Mouse (Mus musculus): ENCODE results near the gene Prrt1. TPM values are rescaled to one million over a fixed set of nuclear protein-coding genes. Genes with fewer than 3 reads are reported as not detected.

The Prrt1 gene
- polyA plus RNA-seq, 1 experiment from 2014 or later, result 2.1 TPM

- H3K27ac ChIP-seq (ENCODE audit: low read length), result peak overlapping the region; percentile 58
- H3K36me3 ChIP-seq (ENCODE audit: control insufficient read depth, insufficient read depth), result no peaks in the 10 kb centered on the region
- no peaks in the 10 kb centered on the region for H3K27me3 ChIP-seq (ENCODE audit: control insufficient read depth, insufficient read depth, low read length)
- 74% methylated on average over 3 of the region's 3 CpGs for WGBS
- no peak for ATAC-seq (replicated peaks; ENCODE audit: extremely low read depth, insufficient read depth, low FRiP score)
- no peaks in the 10 kb centered on the region for H3K9me3 ChIP-seq (replicated peaks; ENCODE audit: control insufficient read depth, low read length)
- no peak overlapping the region for H3K4me3 ChIP-seq (ENCODE audit: low read length)
- H3K4me1 ChIP-seq (ENCODE audit: control insufficient read depth, insufficient read depth, low read length), result peaks cover 42% of the 10 kb centered on the region
- H3K4me2 ChIP-seq (ENCODE audit: low read depth, low read length), result peak overlapping the region; percentile 100
- H3K9ac ChIP-seq (ENCODE audit: low read length), result no peak overlapping the region
Measured at GRCm38 (mm10) chr17:34588767-34589166, 40.6 kb upstream of the Prrt1 start.

GRCm38 (mm10) chr17:34589206-34589605 is 40.1 kb upstream of the Prrt1 start:
- Histone ChIP-seq H3K27ac (ENCODE audit: low read length) (peak overlapping the region; percentile 88), H3K9ac (ENCODE audit: low read length) (no peak overlapping the region), H3K4me2 (ENCODE audit: low read depth, low read length) (peak overlapping the region; percentile 100), H3K9me3 (replicated peaks; ENCODE audit: control insufficient read depth, low read length) (no peaks in the 10 kb centered on the region), H3K27me3 (ENCODE audit: control insufficient read depth, insufficient read depth, low read length) (no peaks in the 10 kb centered on the region), H3K36me3 (ENCODE audit: control insufficient read depth, insufficient read depth) (no peaks in the 10 kb centered on the region), H3K4me1 (ENCODE audit: control insufficient read depth, insufficient read depth, low read length) (peaks cover 47% of the 10 kb centered on the region), H3K4me3 (ENCODE audit: low read length) (peak overlapping the region; percentile 87)
- ATAC-seq (replicated peaks; ENCODE audit: extremely low read depth, insufficient read depth, low FRiP score), result no peak
- 38% methylated on average over 7 of the region's 7 CpGs for WGBS

- H3K9ac ChIP-seq (ENCODE audit: low read length), result peak within 1 kb of the TSS; percentile 79
- peak within 1 kb of the TSS; percentile 100 for H3K4me2 ChIP-seq (ENCODE audit: low read depth, low read length)
- ATAC-seq (replicated peaks; ENCODE audit: extremely low read depth, insufficient read depth, low FRiP score), result no peak
- peaks cover 49% of the 10 kb centered on the region for H3K4me1 ChIP-seq (ENCODE audit: control insufficient read depth, insufficient read depth, low read length)
- no peaks in the 10 kb centered on the region for H3K27me3 ChIP-seq (ENCODE audit: control insufficient read depth, insufficient read depth, low read length)
- H3K9me3 ChIP-seq (replicated peaks; ENCODE audit: control insufficient read depth, low read length), result no peaks in the 10 kb centered on the region
- H3K36me3 ChIP-seq (ENCODE audit: control insufficient read depth, insufficient read depth), result 0 out of 2 replicates have a peak, but pooled peaks cover 3% of the 10 kb centered on the region
- peak within 1 kb of the TSS; percentile 87 for H3K4me3 ChIP-seq (ENCODE audit: low read length)
- 30% methylated on average over 7 of the region's 7 CpGs for WGBS
- peak within 1 kb of the TSS; percentile 88 for H3K27ac ChIP-seq (ENCODE audit: low read length)
Measured at GRCm38 (mm10) chr17:34589681-34590101, 39.6 kb upstream of the Prrt1 start, which contains the start of gene Gpsm3. TSS of gene Gpsm3 (plus strand) at chr17:34589806.

GRCm38 (mm10) chr17:34590154-34590987 is 39.0 kb upstream of the Prrt1 start:
- Histone ChIP-seq H3K36me3 (ENCODE audit: control insufficient read depth, insufficient read depth) (peaks cover 6% of the 10 kb centered on the region; the same call in 1 of the 2 replicates), H3K4me3 (ENCODE audit: low read length) (peak overlapping the region; percentile 87), H3K27me3 (ENCODE audit: control insufficient read depth, insufficient read depth, low read length) (no peaks in the 10 kb centered on the region), H3K9me3 (replicated peaks; ENCODE audit: control insufficient read depth, low read length) (no peaks in the 10 kb centered on the region), H3K4me2 (ENCODE audit: low read depth, low read length) (peak overlapping the region; percentile 100), H3K27ac (ENCODE audit: low read length) (peak overlapping the region; percentile 88), H3K9ac (ENCODE audit: low read length) (peak overlapping the region; percentile 79), H3K4me1 (ENCODE audit: control insufficient read depth, insufficient read depth, low read length) (peaks cover 49% of the 10 kb centered on the region)
- no peak for ATAC-seq (replicated peaks; ENCODE audit: extremely low read depth, insufficient read depth, low FRiP score)
- WGBS, result 67% methylated on average over 15 of the region's 15 CpGs

GRCm38 (mm10) chr17:34591029-34591993 is 38.0 kb upstream of the Prrt1 start, which contains the start of gene Pbx2:
TSS of gene Pbx2 (plus strand) at chr17:34591266.
- peak within 1 kb of the TSS; percentile 87 for H3K4me3 ChIP-seq (ENCODE audit: low read length)
- no peaks in the 10 kb centered on the region for H3K27me3 ChIP-seq (ENCODE audit: control insufficient read depth, insufficient read depth, low read length)
- peaks cover 48% of the 10 kb centered on the region for H3K4me1 ChIP-seq (ENCODE audit: control insufficient read depth, insufficient read depth, low read length)
- H3K4me2 ChIP-seq (ENCODE audit: low read depth, low read length), result peak within 1 kb of the TSS; percentile 100
- H3K9ac ChIP-seq (ENCODE audit: low read length), result peak within 1 kb of the TSS; percentile 98
- H3K27ac ChIP-seq (ENCODE audit: low read length), result peak within 1 kb of the TSS; percentile 88
- peaks cover 13% of the 10 kb centered on the region for H3K36me3 ChIP-seq (ENCODE audit: control insufficient read depth, insufficient read depth)
- H3K9me3 ChIP-seq (replicated peaks; ENCODE audit: control insufficient read depth, low read length), result no peaks in the 10 kb centered on the region
- 9% methylated on average over 21 of the region's 21 CpGs for WGBS
- ATAC-seq (replicated peaks; ENCODE audit: extremely low read depth, insufficient read depth, low FRiP score), result no peak

- peak overlapping the region; percentile 100 for H3K4me2 ChIP-seq (ENCODE audit: low read depth, low read length)
- peak; percentile 34 for ATAC-seq (replicated peaks; ENCODE audit: extremely low read depth, insufficient read depth, low FRiP score)
- H3K9ac ChIP-seq (ENCODE audit: low read length), result peak overlapping the region; percentile 98
- peaks cover 13% of the 10 kb centered on the region for H3K36me3 ChIP-seq (ENCODE audit: control insufficient read depth, insufficient read depth)
- WGBS, result 0% methylated on average over 15 of the region's 35 CpGs
- no peaks in the 10 kb centered on the region for H3K27me3 ChIP-seq (ENCODE audit: control insufficient read depth, insufficient read depth, low read length)
- H3K4me3 ChIP-seq (ENCODE audit: low read length), result peak overlapping the region; percentile 87
- H3K9me3 ChIP-seq (replicated peaks; ENCODE audit: control insufficient read depth, low read length), result no peaks in the 10 kb centered on the region
- H3K4me1 ChIP-seq (ENCODE audit: control insufficient read depth, insufficient read depth, low read length), result peaks cover 47% of the 10 kb centered on the region
- peak overlapping the region; percentile 88 for H3K27ac ChIP-seq (ENCODE audit: low read length)
Measured at GRCm38 (mm10) chr17:34591994-34592375, 37.3 kb upstream of the Prrt1 start.

GRCm38 (mm10) chr17:34592581-34593549 is 36.5 kb upstream of the Prrt1 start:
- WGBS, result 2% methylated on average over 27 of the region's 32 CpGs
- 0 out of 2 replicates have a peak, but pooled peaks have one; percentile 2 for ATAC-seq (replicated peaks; ENCODE audit: extremely low read depth, insufficient read depth, low FRiP score)

More at GRCm38 (mm10) chr17:34592581-34593549, 36.5 kb upstream of the Prrt1 start:
- Histone ChIP-seq H3K4me3 (ENCODE audit: low read length) (peak overlapping the region; percentile 87), H3K9me3 (replicated peaks; ENCODE audit: control insufficient read depth, low read length) (no peaks in the 10 kb centered on the region), H3K27ac (ENCODE audit: low read length) (peak overlapping the region; percentile 88), H3K4me2 (ENCODE audit: low read depth, low read length) (peak overlapping the region; percentile 100), H3K9ac (ENCODE audit: low read length) (peak overlapping the region; percentile 98), H3K36me3 (ENCODE audit: control insufficient read depth, insufficient read depth) (peaks cover 13% of the 10 kb centered on the region), H3K4me1 (ENCODE audit: control insufficient read depth, insufficient read depth, low read length) (peaks cover 54% of the 10 kb centered on the region), H3K27me3 (ENCODE audit: control insufficient read depth, insufficient read depth, low read length) (no peaks in the 10 kb centered on the region)
